Comparison of ENCODE assay signal across 19 mouse cellular contexts in the genomic region with DNA sequence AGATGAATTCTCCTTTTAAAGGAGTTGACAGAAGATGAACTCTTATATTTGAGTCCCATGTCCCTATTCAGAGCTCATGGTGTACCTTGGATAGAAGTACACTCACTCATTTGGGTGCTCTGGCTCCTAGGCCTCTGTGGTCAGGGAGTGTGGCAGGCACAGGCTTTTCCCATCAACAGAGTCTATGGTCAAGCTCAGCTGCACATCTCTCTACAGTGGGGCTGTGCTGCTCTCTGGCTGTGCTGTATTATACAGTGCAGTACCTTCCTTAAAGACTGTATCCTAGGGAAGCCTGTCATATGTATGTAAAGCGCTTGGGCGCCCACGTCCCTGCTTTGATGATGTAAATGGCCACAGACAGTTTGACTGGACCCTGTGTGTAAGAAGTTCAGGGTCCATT. TPM values are rescaled to one million over a fixed set of nuclear protein-coding genes. Genes with fewer than 3 reads are reported as not detected.
DNase-seq lines count a peak whose midpoint lies in the region; ATAC-seq lines count a peak whose summit lies in the region.
"Had no signal": no experiment of that assay in that cellular context is flagged by ENCODE, and none has a peak within 500 bp of the region (broad histone marks: within the 10 kb centered on the region; RNA-seq: fewer than 3 reads in every experiment).

No protein-coding gene starts in this region.

- H3K36me3 ChIP-seq in neural tube, embryonic 11.5 days (ENCODE audit: control insufficient read depth, insufficient read depth, low read length): no peaks in the 10 kb centered on the region
- H3K36me3 ChIP-seq in forebrain, embryonic 15.5 days: no peaks in the 10 kb centered on the region
- no peaks in the 10 kb centered on the region for H3K36me3 ChIP-seq in hindbrain, embryonic 14.5 days (replicated peaks; ENCODE audit: control insufficient read depth, insufficient read depth)
- H3K36me3 ChIP-seq: heart, embryonic 12.5 days had no signal

- 0 out of 2 replicates have a peak overlapping the region, but pooled peaks have one; percentile 6 for H3K27ac ChIP-seq in neural tube, embryonic 11.5 days (ENCODE audit: low read depth, low read length)
- H3K27ac ChIP-seq in forebrain, embryonic 15.5 days (replicated peaks): peak overlapping the region; percentile 77
- no peak overlapping the region for H3K27ac ChIP-seq in hindbrain, embryonic 14.5 days
- H3K27ac ChIP-seq: gastrocnemius, adult 2 months; stomach, postnatal 0 days had no signal

- 0 out of 2 replicates have a peak, but pooled peaks have one; percentile 24 for ATAC-seq in neural tube, embryonic 11.5 days (ENCODE audit: insufficient read depth, low FRiP score, low TSS enrichment)
- ATAC-seq in forebrain, embryonic 15.5 days (replicated peaks): no peak; the same call in 1 of the 2 replicates
- 0 out of 2 replicates have a peak, but pooled peaks have one; percentile 11 for ATAC-seq in hindbrain, embryonic 14.5 days (ENCODE audit: low FRiP score)
- ATAC-seq in erythroblast, adult 5-6 weeks (replicated peaks; ENCODE audit: low FRiP score, poor library complexity, severe bottlenecking): no peak
- ATAC-seq: inflammation-experienced regulatory T-cells, adult 6 months had no signal

- H3K4me2 ChIP-seq in neural tube, embryonic 11.5 days (ENCODE audit: low read depth): no peak overlapping the region
- no peak overlapping the region for H3K4me2 ChIP-seq in forebrain, embryonic 15.5 days (replicated peaks)
- no peak overlapping the region for H3K4me2 ChIP-seq in hindbrain, embryonic 14.5 days (replicated peaks)
- H3K4me2 ChIP-seq: heart, embryonic 12.5 days; liver, embryonic 11.5 days had no signal

- intact Hi-C loops in left cerebral cortex, postnatal 25 days (cut with DNase I): no loop called here

- no peak overlapping the region for H3K4me3 ChIP-seq in neural tube, embryonic 11.5 days (ENCODE audit: low read depth, low read length)
- no peak overlapping the region for H3K4me3 ChIP-seq in forebrain, embryonic 15.5 days
- H3K4me3 ChIP-seq in hindbrain, embryonic 14.5 days (replicated peaks; ENCODE audit: low read length): no peak overlapping the region
- H3K4me3 ChIP-seq: gastrocnemius, adult 2 months; heart, embryonic 12.5 days had no signal

- no peak overlapping the region for H3K9ac ChIP-seq in neural tube, embryonic 11.5 days (ENCODE audit: low read length)
- H3K9ac ChIP-seq in forebrain, embryonic 15.5 days (replicated peaks): peak overlapping the region; percentile 9; the same call in 1 of the 2 replicates
- H3K9ac ChIP-seq in hindbrain, embryonic 14.5 days: no peak overlapping the region
- H3K9ac ChIP-seq: heart, embryonic 12.5 days had no signal

- H3K9me3 ChIP-seq in neural tube, embryonic 11.5 days (ENCODE audit: control insufficient read depth, low read length): no peaks in the 10 kb centered on the region
- no peaks in the 10 kb centered on the region for H3K9me3 ChIP-seq in forebrain, embryonic 15.5 days
- H3K9me3 ChIP-seq in hindbrain, embryonic 14.5 days (ENCODE audit: control insufficient read depth, low read length): no peaks in the 10 kb centered on the region
- H3K9me3 ChIP-seq: heart, embryonic 12.5 days had no signal

- WGBS in neural tube, embryonic 11.5 days: 86% methylated on average over 3 of the region's 3 CpGs
- 67% methylated on average over 3 of the region's 3 CpGs for WGBS in forebrain, embryonic 15.5 days
- WGBS in hindbrain, embryonic 14.5 days: 74% methylated on average over 3 of the region's 3 CpGs

- H3K27me3 ChIP-seq in neural tube, embryonic 11.5 days (ENCODE audit: control insufficient read depth, insufficient read depth, low read length): peaks cover 3% of the 10 kb centered on the region; the same call in 1 of the 2 replicates
- no peaks in the 10 kb centered on the region for H3K27me3 ChIP-seq in forebrain, embryonic 15.5 days
- H3K27me3 ChIP-seq in hindbrain, embryonic 14.5 days (ENCODE audit: control insufficient read depth, insufficient read depth, low read length): peaks cover 4% of the 10 kb centered on the region; the same call in 1 of the 2 replicates
- H3K27me3 ChIP-seq: heart, embryonic 12.5 days had no signal

- H3K4me1 ChIP-seq in neural tube, embryonic 11.5 days (ENCODE audit: control insufficient read depth, insufficient read depth, low read length): peaks cover 19% of the 10 kb centered on the region; the same call in 1 of the 2 replicates
- H3K4me1 ChIP-seq in forebrain, embryonic 15.5 days: peaks cover 63% of the 10 kb centered on the region
- H3K4me1 ChIP-seq in hindbrain, embryonic 14.5 days (replicated peaks; ENCODE audit: control insufficient read depth, insufficient read depth, low read length): peaks cover 44% of the 10 kb centered on the region

- no peak for DNase-seq in neural tube, embryonic 11.5 days (ENCODE audit: low spot score)
- no peak for DNase-seq in neural tube, embryonic 10.5 days (ENCODE audit: extremely low spot score, low spot score)
- no peak for DNase-seq in hindbrain, embryonic 14.5 days (ENCODE audit: low spot score)
- no peak for DNase-seq in left cerebral cortex, postnatal 25 days (ENCODE audit: low spot score in 2 of 2)
- DNase-seq in cerebellum, postnatal 4 days (ENCODE audit: low spot score in 2 of 2): no peak
- DNase-seq: adrenal gland, postnatal 10 days; gastrocnemius, adult 2 months; kidney, adult 9 months; kidney, postnatal 25 days; lung, postnatal 14 days had no signal

RNA-seq across cellular contexts. Expression of a gene that starts 35.9 kb away (rescaled TPM):
- 7.4 and 9.3 TPM in 2 replicates for polyA plus RNA-seq in neural tube, embryonic 11.5 days (2014; fragmentation: Nextera tagmentation; extraction: Ambion mirVana)
- 13.5 and 15.6 TPM in 2 replicates for polyA plus RNA-seq in forebrain, embryonic 15.5 days (2015; fragmentation: Nextera tagmentation; extraction: Ambion mirVana)
- polyA plus RNA-seq in hindbrain, embryonic 14.5 days (2014; fragmentation: Nextera tagmentation; extraction: Ambion mirVana): 2.6 and 4.1 TPM in 2 replicates
- 1 to 10 TPM; 4.0 to 4.2 TPM for total RNA-seq in left cerebral cortex, postnatal 25 days (2021)
- not detected in 2 replicates for total RNA-seq in erythroblast, adult 5-6 weeks (2015; ENCODE audit: low replicate concordance)
- not detected in 2 replicates for total RNA-seq in erythroblast, adult 5-6 weeks (2017; ENCODE audit: low replicate concordance)
- total RNA-seq: gastrocnemius, adult 2 months; heart, postnatal 25 days; megakaryocyte, adult 5-6 weeks had no signal
- polyA plus RNA-seq: gonadal fat pad, adult 2 months; heart, embryonic 12.5 days; inflammation-experienced regulatory T-cells, adult 6 months; liver, embryonic 11.5 days had no signal

Comparison
In these comparisons a context has a peak if more than half of its experiments do, and no peak if none do; other contexts are left out.
1. ATAC-seq: peak in neural tube, embryonic 11.5 days (single experiment) and hindbrain, embryonic 14.5 days (single experiment); none in forebrain, embryonic 15.5 days (single experiment) and erythroblast, adult 5-6 weeks (single experiment).